Mouse (Mus musculus) spleen, adult 2 months (tissue): ENCODE data around the gene Fkbp6.

Experiments used
- CTCF ChIP-seq: fragments of 200-500 bp; IDR thresholded peaks from 2 replicates; pipeline ENCODE4 v1.5.1; 2011; ENCODE audit warnings: mild to moderate bottlenecking, inconsistent platforms; ENCODE audit not compliant: insufficient read depth, insufficient read length, insufficient replicate concordance; ENCODE audit errors: extremely low read depth
- POLR2A ChIP-seq: fragments of 200-500 bp; IDR thresholded peaks from 2 replicates; pipeline ENCODE4 v1.6.1; 2011; ENCODE audit warnings: low read depth, low read length, inconsistent platforms

GRCm38 (mm10) chr5:135345989-135346388, 3.9 kb downstream of the Fkbp6 start:
- TF ChIP-seq CTCF (no peak), POLR2A (no peak)
